Mouse (Mus musculus) Patski (cell line): ENCODE data around the gene Col4a1. TPM values are rescaled to one million over a fixed set of nuclear protein-coding genes. Genes with fewer than 3 reads are reported as not detected.

Experiments used
- ATAC-seq: fragments of 100-300 bp; one replicate; pipeline ENCODE4 v1.8.0; 2021
- CTCF ChIA-PET: fragments of 350-600 bp; sonication (Branson Sonifier 250); formaldehyde crosslinking; loops from one replicate; lab custom pipeline; 2022; ENCODE audit warnings: inconsistent platforms; lab: Charles Lee
- POLR2A ChIA-PET: fragments of 350-600 bp; sonication (Branson Sonifier 250); formaldehyde crosslinking; loops from one replicate; lab custom pipeline; 2022; ENCODE audit warnings: antibody characterized with exemption, inconsistent platforms; lab: Charles Lee
- DNase-seq: peaks from one replicate; pipeline ENCODE4 v3.0.0-alpha.2; 2011; ENCODE audit warnings: low read depth, low spot score
- H3K27me3 ChIP-seq: fragments of 371-371 bp; one replicate; pipeline ENCODE4 v1.5.1; 2021
- CTCF ChIP-seq: fragments of 100-300 bp; IDR thresholded peaks from one replicate; pipeline ENCODE4 v1.5.1; 2021
- in situ Hi-C: fragments of 300-500 bp; cut with MboI; formaldehyde crosslinking; loops from 3 replicates; pipeline ENCODE4 v1.11.1; 2018; ENCODE audit warnings: low pct_unique_long_range_greater_than_20kb, mixed read lengths
- polyA plus RNA-seq: library from polyadenylated mRNA; unstranded; gene quantifications from one replicate; pipeline ENCODE4 v1.2.3, GENCODE M21; 2021

The Col4a1 gene
- polyA plus RNA-seq, 1 experiment from 2014 or later: 336 TPM

DNA sequence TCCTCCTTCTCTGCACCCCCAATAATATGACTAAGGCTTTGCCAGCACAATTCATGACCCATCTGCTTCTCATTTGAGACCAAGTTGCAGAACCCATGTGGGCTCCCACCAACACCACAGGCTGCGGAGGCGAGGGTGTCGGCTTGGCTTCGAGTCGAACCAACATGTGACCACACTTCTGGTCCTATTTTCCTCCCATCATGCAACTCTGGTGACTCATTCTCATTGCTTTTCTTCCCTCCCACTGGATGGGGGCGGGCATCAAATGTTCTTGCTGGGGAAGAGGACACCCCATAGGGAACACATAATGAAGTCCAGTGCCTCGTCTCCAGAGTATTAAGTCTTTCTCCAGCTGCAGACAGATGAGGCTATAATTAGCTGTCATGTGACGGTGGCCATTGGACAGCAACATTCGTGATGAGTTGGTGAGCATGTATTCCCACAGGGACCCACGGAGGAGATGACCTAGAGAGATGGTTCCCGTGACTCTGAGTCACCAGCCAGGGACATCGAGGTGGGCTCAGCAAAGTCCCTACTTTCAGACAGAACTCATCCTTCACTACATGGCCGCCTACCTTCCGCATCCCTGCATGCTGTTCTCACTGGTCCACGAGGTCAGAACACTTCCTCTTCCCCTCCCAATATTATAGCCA is 39.0 kb downstream of the Col4a1 start:
- ChIA-PET CTCF (interaction anchor here (1.2 kb wide), 1 partner anchor 9 kb away, joined by 3 read pairs; no protein-coding TSS in a partner anchor), POLR2A (no interaction called here)
- in situ Hi-C loops: no loop called here
- no peak for TF ChIP-seq CTCF
- H3K27me3 ChIP-seq: no peaks in the 10 kb centered on the region
- DNase-seq: no peak
- no peak for ATAC-seq

DNA sequence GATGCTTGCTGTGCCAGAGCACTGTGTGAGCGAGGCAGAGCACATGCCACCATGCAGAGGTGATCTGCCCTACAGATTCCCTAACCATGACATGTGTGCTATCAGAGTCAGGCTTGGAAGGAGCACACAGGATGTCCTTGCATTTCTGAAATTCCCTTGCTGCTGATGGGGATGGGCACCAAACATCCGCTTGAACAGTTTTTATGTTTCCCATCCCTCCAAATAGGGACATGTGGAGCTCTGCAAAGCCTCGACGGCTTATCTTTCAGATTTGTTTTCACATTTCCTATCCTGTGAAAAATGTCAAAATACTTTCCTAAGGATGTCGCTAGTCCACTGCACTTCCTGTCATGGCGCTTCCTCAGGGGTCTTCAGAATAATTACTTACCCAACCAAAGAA is 40.4 kb downstream of the Col4a1 start:
- ATAC-seq (no peak), DNase-seq (no peak)
- no peak for TF ChIP-seq CTCF
- no peaks in the 10 kb centered on the region for H3K27me3 ChIP-seq
- ChIA-PET POLR2A (no interaction called here), CTCF (no interaction called here)
- in situ Hi-C loops: no loop called here

DNA sequence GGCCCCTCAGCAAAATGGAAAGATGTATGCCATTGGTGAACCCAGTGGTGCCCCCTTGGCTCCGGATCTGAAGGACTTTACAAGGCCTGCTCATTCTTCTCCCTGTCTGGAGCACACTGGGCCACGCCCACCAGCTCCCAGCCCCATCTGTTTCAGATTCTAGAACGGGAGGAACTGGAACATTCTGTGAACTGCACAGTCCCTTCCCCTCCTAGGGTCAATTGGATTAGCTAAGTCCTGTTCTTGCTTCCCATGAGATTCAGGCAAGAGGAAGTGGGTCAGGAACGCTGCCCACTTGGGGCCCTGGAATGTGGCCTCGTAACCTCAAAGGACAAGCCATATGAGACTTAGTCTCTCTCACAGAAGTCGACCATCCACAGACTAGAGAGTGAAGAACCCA is 41.8 kb downstream of the Col4a1 start:
- in situ Hi-C loops: no loop called here
- DNase-seq: no peak
- ChIA-PET CTCF (interaction anchor here (1.0 kb wide), 1 partner anchor 9 kb away, joined by 4 read pairs; no protein-coding TSS in a partner anchor), POLR2A (no interaction called here)
- ATAC-seq: no peak
- no peaks in the 10 kb centered on the region for H3K27me3 ChIP-seq
- no peak for TF ChIP-seq CTCF

DNA sequence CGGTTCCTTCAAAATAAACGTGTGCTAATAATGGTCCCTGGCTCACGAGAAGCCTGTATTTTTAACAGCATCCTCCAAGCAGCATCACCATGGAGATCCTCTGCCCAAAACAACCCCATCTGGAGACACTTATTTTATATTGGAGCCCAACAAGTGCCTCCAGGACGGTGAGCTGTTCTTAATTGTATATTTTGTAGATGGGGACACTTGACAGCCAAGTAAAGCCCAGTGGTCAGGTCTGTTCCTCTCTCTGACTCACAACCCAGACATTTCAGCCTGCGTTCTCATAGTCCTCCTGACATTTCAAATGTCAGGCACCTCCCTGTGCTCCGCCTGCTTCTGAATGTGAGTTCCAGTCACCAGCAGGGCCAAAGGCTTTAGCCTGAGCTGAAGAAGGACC is 43.9 kb downstream of the Col4a1 start:
- ATAC-seq: no peak
- in situ Hi-C loops: no loop called here
- ChIA-PET POLR2A (interaction anchor here (0.7 kb wide), 1 partner anchor 628 kb away, joined by 3 read pairs; no protein-coding TSS in a partner anchor), CTCF (interaction anchor here (0.8 kb wide), 2 partner anchors 11 to 190 kb away, joined by 3 read pairs; no protein-coding TSS in a partner anchor)
- no peak for DNase-seq
- TF ChIP-seq CTCF: no peak
- no peaks in the 10 kb centered on the region for H3K27me3 ChIP-seq

- in situ Hi-C loops: no loop called here
- ChIA-PET POLR2A (interaction anchor here (0.7 to 1.9 kb wide), 2 partner anchors 9 to 341 kb away, joined by 3 to 6 read pairs; no protein-coding TSS in a partner anchor), CTCF (no interaction called here)
- DNase-seq (no peak), ATAC-seq (no peak)
- TF ChIP-seq CTCF: no peak
- no peaks in the 10 kb centered on the region for H3K27me3 ChIP-seq
These were observed 46.2 kb downstream of the Col4a1 start for GRCm38 (mm10) chr8:11266471-11266870.

GRCm38 (mm10) chr8:11265971-11266370 is 46.7 kb downstream of the Col4a1 start:
- no peaks in the 10 kb centered on the region for H3K27me3 ChIP-seq
- in situ Hi-C loops: no loop called here
- TF ChIP-seq CTCF: no peak
- DNase-seq (no peak), ATAC-seq (no peak)
- POLR2A ChIA-PET: interaction anchor here (1.9 kb wide), 1 partner anchor 10 kb away, joined by 6 read pairs; no protein-coding TSS in a partner anchor
- CTCF ChIA-PET: no interaction called here

- ATAC-seq: peak; percentile 56
- no peak for TF ChIP-seq CTCF
- CTCF ChIA-PET: interaction anchor here (1.1 to 1.4 kb wide), 2 partner anchors 10 to 72 kb away, joined by 3 to 4 read pairs; no protein-coding TSS in a partner anchor
- DNase-seq: peak; percentile 50
- H3K27me3 ChIP-seq: no peaks in the 10 kb centered on the region
- in situ Hi-C loops: loop anchor here (5.0 kb wide), 1 partner anchor 48 kb away; the partner anchor contains the start of genes Col4a1 and Col4a2
- POLR2A ChIA-PET: no interaction called here
These were observed 48.8 kb downstream of the Col4a1 start for GRCm38 (mm10) chr8:11263848-11264247.

GRCm38 (mm10) chr8:11262031-11262735 is 50.4 kb downstream of the Col4a1 start:
- CTCF ChIA-PET: interaction anchor here (0.8 to 1.9 kb wide), 6 partner anchors 8 to 130 kb away, joined by 3 to 6 read pairs (median 4); no protein-coding TSS in a partner anchor
- ATAC-seq: no peak
- no peaks in the 10 kb centered on the region for H3K27me3 ChIP-seq
- POLR2A ChIA-PET: interaction anchor here (0.7 to 1.3 kb wide), 3 partner anchors 15 to 47 kb away, joined by 3 to 5 read pairs (median 4); no protein-coding TSS in a partner anchor
- no peak for TF ChIP-seq CTCF
- DNase-seq: no peak
- in situ Hi-C loops: loop anchor here (5.0 kb wide), 1 partner anchor 50 kb away; the partner anchor contains the start of genes Col4a1 and Col4a2

DNA sequence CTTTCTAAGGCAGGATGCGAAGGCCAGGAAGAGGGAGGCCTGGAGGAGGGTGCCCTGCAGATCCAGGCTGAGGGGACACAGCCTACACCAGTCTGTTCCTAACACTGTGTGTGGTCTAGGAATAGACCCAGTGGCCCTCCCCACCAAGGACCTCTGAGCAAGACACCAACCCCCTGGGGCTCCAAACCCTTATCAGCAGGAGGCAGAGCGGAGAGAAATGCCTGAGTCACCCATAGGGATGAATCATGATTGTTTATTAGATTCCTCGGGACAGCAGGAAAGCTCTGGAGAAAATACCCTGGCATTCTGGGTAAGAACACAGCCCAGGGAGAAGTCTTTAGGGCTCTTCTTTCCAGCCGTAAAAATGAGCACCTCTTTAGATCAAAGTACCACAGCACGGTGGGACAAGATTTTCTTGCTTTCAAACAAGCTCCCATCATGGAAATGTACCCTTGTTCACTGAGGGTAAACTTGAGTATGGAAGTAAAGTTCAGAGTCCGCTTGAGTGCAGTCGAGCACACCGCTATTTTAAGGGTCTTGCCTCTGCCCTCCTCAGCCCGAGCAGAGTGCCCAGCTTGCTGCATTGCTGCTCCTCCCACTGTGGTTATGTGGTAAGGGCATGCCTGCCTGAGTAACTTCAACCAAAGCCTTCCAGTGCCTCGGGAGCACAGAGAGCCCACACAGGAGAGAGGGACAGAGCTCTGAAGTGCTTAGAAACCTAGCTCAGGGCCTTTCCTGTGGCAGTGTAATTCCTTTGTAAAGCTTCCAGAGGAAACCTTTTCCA is 52.6 kb downstream of the Col4a1 start:
- ChIA-PET CTCF (interaction anchor here (1.1 to 1.3 kb wide), 2 partner anchors 53 to 133 kb away, joined by 5 read pairs; partner anchors contain the start of genes Col4a1 and Col4a2), POLR2A (interaction anchor here (1.6 kb wide), 1 partner anchor 51 kb away, joined by 4 read pairs; no protein-coding TSS in a partner anchor)
- H3K27me3 ChIP-seq: no peaks in the 10 kb centered on the region
- TF ChIP-seq CTCF: no peak
- peak; percentile 73 for DNase-seq
- peak; percentile 86 for ATAC-seq
- in situ Hi-C loops: loop anchor here (5.0 to 10.0 kb wide), 2 partner anchors 52 to 135 kb away; partner anchors contain the start of genes Col4a1 and Col4a2
